Mouse (Mus musculus) skeletal muscle tissue, adult 2 months (tissue): ENCODE data around the gene Myl7.
A peak's percentile ranks its signal among the peaks of the same experiment; 100 is the strongest.

Experiments used
- DNase-seq: peaks from one replicate; pipeline ENCODE4 v3.0.0-alpha.2; 2012; ENCODE audit warnings: low read depth, low spot score

Myl7 gene

DNA sequence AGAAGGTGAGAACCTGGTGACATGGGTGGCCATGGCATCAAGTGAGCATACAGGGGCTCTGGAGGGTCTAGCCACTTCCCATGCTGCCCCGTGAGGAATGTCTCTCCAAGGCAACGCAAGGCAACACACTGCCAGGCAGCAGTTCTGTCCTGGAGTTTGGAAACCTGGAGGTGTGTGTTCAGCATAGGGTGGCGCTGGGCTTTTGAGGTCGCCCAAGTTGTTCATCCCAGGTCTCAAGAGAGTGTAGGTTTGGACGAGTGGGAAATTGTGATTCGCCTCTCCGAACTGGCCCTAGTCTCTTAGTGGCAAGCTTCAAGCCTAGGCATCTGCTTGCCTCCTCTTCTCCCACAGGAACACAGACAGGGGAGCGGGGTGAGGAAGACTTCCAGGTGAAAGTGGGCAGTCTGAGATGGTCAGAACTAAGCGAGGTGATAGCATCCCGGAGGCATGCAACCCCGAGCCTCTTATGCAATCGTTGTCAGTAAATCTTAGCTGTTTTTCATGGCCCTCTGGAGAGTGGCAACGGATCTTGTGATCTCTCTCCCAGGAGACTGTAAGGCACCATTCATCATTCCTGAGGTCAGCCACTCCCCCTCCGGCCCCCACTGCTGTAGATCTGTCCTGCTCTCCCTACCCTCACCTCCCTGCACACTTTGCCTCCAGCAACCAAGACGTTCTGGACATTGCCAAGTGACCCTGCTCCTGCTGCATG is 36.0 kb downstream of the Myl7 start:
- peak; percentile 87 for DNase-seq

DNA sequence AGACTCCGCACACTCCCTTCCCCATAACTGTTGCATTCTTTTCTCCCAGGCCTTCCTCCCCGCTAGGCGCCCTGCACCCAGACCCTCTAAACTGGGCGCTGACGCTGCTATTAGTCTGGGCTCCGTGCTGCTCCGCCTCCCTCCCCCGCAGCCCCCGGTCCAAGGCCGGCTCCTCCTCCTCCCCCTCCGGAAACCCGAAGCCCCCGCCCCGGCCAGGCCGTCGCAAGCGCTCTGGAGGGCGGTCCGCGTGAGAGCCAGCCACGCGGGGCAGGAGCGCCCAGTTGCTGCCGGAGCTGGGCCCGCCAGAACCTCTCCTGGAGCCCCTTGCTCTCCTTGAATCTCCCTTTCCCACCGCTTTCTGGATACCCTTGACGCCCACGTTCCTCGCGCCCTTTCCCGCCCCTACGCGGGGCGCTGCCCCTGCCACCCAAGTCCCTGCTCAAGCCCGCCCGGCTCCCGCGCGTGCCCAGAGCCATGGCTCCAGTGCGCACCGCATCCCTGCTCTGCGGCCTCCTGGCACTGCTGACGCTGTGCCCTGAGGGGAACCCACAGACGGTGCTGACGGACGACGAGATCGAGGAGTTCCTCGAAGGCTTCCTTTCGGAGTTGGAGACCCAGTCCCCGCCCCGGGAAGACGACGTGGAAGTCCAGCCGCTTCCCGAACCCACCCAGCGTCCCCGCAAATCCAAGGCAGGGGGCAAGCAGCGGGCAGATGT is 36.7 kb downstream of the Myl7 start, which contains the start of gene Aebp1:
Gene Aebp1 (plus strand): TSS at position 270 of the 716 bp plus-strand sequence.
- DNase-seq = peak; percentile 67

DNA sequence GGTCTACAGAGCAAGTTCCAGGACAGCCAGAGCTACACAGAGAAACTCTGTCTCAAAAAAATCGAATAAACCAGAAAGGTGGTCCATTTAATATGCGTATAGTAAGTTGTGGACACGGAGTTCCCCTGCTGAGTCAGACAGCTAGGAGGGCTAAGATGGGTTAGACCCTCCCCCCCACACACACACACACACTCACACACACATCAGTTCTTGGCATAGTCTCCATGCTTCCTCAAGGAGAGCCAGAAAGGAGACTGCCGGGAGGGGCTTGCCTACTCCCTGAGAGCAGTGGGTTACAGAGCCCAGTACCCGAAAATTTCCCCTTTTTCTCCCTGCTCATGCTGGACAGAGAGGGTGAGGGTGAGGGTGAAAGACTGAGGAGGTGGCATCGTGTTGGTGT is 37.9 kb downstream of the Myl7 start:
- no peak for DNase-seq

DNA sequence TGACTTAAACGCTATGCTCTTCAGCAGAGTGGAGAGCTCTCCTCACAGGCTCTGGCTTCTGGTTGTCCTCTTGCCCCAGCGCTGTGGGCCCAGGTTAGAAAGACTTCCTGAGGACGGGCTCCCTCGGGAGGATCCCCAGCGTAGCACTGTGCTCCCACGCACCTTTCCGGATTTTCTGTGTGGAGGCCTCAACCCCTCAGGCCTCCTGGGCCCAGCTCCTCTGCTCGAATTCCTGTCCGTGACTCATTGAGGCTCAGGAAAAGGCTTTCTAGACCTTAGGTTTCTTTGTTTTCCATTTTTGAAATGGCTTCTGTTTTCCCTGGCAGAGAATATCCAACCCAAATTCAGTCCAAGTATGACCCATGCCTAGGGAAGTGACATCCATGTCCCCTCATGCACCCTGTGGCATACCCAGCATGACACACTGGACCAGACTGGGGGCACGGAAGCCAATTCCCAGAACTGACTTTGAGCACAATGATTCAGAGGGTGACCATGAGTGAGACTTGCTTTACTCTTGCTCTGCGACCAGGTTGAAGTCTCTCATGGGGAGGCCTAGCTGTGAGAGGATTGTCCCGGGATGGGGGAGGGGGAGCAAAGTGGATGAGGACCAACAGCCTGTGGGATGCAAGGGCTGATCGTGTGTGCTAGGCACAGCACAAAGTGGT is 38.6 kb downstream of the Myl7 start:
- DNase-seq = no peak

DNA sequence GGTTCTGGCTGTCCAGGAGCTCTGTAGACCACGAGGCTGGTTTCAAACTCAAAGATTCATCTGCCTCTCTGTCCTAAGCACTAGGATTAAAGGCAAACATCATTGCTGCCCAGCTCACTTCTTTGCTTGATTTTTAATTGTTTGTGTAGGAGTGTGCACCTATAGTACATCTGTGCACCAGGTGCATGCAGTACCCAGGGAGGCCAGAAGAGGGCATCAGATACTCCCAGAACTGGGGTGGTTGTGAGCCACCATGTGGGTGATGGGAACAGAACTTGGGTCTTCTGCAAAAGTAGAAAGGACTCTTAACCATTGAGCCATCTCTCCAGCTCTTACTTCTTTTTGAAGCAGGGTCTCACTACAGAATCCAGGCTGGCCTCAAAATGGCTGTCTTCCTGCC is 39.9 kb downstream of the Myl7 start:
- no peak for DNase-seq

DNA sequence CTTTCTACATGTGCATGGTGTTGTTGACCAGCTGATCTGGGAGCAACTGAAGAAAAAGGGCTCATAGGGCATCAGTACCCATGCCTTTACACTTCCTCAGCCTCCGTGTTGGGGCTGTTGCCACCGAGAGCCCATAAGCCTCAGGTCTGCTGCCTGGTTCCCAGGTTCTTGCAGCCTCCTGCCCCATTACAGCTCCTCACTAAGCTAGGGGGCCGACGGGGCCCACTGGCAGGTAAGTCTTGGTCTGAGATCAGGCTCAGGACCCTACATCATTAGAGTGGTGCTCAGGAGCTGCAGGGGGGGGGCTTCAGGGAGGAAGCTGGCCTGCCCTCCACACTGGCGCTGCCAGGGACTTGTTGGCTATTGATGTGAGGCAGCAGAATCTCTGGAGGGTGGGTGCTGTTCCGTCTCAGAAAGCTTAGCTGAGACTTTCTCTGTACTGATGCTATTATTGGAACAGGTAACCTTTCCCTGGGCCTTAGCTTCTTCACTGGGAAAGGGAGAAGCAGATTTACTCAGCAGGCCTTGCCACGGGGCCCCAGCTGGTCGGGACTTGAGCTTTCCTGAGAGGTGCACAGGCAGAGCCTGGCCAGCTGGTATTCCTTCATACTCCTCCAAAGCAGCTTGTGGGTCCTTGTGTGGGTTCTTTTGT is 42.0 kb downstream of the Myl7 start:
- DNase-seq = peak; percentile 81

DNA sequence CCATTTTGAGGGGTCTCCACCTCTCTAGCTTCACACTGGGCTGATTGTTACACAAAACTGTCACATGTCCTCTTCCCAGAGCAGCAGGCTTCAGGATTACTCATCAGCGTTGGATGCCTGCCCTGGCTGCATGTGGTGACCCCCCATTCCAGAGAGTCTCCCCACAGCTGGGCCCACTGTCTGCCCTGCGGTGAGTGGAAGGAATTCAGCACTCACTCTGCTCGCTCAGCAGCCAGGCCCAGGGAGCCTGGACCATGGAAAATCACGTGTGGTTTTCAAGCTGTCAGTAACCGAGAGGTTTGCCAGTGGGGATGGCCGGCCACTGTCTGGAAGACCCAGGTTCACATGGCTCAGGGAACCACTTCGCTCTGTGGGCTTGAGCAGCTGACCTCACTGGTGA is 42.7 kb downstream of the Myl7 start:
- DNase-seq = peak; percentile 83

DNA sequence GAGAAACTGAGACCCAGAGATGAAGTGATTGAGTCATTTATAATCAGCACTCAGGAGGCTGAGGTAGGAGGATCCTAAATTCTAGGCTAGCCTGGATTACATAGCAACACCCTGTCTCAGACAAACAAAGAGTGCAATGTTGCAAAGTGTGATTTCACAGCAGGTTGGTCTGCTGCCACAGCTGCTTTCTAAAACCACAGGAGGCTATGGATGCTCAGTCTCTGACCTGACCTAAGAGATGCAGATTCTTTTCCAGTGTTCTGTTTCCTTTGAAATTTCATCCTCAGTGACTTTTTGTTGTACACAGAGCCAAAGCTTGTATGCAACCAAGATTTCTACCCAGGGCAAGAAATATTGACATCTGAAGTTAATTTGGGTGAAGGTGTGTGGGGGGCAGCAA is 43.1 kb downstream of the Myl7 start:
- no peak for DNase-seq

DNA sequence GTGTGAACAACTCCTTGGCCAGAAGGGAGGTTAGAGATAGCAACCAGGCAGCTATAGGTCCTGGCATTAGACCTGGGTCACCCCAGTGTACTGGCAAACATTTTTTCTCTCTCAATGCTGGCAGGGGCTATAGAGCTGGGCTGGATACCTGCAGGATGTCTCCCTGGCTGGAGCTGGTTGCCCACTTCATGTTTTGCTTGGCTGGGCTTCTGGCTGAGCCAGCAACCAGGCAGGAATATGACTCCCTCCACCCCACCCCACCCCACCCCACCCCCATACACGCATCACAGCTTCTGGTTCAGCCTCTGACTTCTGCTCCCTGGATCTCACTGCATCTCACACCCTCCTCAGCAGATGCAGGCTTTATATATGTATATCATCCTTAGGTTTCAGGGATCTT is 46.3 kb downstream of the Myl7 start:
- peak; percentile 58 for DNase-seq

DNA sequence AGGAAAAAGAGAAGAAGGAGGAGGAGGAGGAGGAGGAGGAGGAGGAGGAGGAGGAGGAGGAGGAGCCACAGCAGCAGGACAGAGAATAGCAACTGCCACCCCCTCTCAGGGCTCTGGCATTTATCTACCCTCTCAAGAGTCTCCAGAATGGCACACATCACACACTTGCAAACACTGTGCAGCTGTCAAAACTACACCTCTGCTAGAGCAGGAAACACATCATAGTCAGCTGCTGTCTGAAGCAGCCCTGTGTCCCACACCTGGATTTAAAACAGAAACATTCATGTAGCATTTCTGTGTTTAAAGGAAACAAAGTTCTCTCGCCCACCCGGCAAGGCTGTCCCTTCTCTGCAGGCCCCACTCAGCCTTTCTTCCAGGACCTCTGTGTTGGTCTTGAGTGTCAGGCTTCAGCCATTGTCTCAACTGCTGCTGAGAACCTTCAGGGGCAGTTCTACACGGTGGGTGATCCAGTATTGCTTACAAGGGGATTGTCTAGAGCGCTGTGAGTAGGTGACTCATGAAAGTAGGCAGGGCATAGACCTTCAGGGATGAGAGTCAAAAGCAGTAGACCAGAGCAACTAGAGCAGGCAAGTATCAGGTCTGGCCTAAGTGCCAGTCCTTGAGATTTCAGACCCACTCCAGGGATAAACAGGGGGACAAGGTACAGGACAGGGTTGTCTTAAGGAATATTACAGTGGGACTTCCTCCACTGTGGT is 47.4 kb downstream of the Myl7 start:
- no peak for DNase-seq

DNA sequence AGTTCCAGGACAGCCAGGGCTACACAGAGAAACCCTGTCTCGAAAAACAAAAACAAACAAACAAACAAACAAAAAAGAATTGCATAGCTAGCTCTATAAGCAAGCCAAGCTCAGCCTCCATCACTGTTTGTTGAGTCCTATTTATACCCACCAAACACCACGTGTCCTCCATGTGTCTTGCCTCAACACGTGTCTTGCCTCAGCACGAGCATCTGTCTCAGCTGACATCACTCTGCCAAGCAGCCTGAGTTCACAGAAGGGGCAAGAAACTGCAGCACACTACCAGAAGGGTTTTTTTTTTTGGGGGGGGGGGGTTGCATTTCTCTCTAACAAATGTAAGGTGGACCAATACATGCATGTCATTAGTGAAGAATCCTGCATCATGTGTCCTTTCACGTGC is 48.1 kb downstream of the Myl7 start:
- DNase-seq = no peak

DNA sequence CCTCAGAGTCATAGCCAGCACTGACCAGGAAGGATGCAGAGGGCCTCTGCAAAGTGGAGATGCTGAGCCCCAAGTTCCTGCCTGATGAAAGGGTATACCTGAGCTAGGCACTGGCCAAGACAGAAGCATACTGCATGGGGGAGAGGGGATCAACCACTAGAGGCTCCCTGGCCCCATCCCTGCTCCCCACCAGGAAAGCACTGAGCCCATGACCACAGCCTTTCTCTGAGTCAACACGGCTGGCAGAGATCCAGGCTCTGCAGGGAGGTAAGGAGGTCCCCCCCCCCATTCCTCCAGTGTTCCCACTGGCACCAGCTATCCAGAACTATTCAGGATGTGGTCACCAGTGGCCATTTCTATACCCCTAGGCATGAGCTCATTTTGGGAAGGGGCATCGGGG is 49.3 kb downstream of the Myl7 start:
- DNase-seq = no peak

DNA sequence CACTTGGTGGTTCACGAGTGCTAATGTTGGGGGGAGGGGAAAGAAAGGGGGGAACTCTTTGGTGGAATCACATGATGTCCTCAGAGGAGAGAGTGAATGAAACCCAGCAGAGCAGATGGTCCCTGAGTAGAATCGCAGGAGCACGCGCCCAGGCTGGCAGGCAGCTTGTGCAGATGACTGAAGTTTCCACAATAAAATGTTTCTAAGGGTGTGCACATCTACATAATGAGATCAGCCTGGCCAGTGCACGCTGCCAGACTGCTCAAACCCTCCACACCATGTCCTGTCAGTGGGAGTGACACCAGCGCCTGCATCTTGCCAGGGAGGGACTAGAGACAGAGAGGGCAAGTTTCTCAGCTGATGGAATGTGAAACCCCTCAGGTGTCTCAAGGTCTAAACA is 49.8 kb downstream of the Myl7 start:
- peak; percentile 75 for DNase-seq

DNA sequence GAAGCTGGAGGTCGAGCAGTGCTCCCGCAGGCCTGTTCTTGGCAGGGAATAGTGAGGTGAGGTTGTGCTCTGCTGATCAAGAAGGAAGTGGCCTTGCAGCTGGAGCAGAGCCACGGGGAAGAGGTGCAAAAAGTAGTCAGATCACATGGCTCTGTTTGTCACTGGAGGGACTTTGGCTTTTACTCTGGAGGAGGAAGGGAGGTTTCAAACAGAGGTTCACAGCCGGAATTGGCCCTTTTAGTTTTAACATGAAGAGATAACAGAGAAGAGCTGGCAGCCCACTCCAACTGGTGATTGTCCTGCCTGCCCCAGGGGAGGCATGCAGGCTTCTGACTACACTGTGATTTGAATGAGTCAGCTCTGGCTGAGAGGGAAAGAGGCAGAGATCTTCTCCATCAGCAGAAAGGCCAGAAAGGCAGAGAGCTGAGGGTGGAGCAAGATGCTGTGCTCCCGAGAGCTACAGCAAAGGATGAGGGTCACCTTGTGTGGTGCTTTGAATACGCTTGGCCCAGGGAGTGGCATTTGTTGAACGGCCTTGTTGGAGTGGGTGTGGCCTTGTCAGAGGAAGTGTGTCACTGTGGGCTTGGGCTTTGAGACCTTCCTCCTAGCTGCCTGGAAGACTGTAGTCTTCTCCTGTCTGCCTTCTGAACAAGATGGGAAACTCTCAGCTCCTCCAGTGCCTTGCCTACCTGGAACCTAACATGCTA is 51.8 kb downstream of the Myl7 start:
- peak; percentile 61 for DNase-seq
